Mouse (Mus musculus) spleen, postnatal 36 days (tissue): ENCODE data around the gene Ctsa.

Experiments
- DNase-seq, 2 experiments: peaks; one replicate each; pipeline ENCODE4 v3.0.0; 2022; ENCODE audit warnings: low spot score in 2 of 2, mixed read lengths in 1 of 2

Ctsa gene

GRCm38 (mm10) chr2:164804533-164805331 lies 27.9 kb upstream of the Ctsa start, which contains the start of the genes Acot8 and Zswim3:
Acot8 (minus strand) TSS chr2:164804882.
Zswim3 (plus strand) TSS chr2:164805098.
- peak; percentile 97 to 99 for DNase-seq

- DNase-seq = no peak
Measured at GRCm38 (mm10) chr2:164805332-164805718, 27.3 kb upstream of the Ctsa start.

GRCm38 (mm10) chr2:164806614-164807013 lies 26.1 kb upstream of the Ctsa start:
- DNase-seq = no peak

DNA sequence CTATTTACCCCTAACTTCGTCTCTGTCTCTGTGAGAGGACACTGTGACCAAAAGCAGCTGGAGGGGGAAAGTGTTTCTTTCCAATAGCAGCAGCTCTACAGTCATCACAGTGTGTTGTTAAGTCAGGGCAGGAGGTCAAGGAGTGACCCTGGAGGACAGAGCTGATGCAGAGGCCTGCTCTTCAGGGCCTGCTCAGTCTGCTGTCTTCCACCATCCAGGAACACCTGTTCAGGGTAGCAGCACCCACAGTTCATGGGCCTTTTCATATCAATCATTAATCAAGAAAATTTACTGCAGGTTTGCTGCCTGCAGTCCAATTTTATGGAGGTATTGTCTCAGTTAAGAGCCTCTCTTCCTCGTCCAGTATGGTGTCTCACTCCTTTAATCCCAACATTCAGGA lies 19.1 kb upstream of the Ctsa start:
- no peak for DNase-seq

- no peak for DNase-seq
Measured at GRCm38 (mm10) chr2:164815348-164815747, 17.3 kb upstream of the Ctsa start.

DNA sequence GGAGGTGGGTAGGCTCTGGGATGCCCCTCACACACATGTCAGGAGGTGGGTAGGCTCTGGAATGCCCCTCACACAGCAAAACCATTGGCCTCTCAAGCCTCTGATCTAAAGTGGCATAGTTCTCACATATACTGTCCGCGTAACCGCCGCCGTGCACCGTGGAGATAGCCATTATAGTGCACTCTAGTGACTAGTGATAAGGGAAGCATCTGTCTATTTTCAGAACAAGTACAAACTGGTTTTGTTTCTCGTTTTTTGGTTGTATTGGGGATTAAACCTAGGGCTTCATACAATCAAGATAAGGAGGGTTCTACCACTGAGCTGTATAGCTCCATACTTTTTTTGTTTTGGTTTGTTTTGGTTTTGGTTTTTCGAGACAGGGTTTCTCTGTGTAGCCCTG lies 16.9 kb upstream of the Ctsa start:
- DNase-seq = no peak

DNA sequence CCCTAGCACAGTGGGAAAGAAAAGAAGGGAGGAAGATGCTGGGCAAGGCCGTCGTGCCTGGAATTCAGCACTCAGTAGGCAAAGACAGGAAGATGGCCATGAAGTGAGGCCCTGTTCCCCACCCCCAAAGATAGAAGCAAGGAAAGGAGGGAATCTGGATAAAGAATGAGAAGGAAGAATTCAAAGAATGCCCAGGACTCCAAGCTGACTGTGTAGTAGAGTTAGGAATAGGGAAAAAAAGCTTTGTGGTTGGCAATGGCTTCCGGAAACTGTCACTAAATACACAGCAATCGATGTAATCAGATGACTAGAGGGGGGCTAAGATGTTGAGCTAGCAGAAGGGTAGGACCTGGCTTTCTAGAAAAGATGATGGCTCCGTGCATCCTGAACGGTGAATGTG lies 15.5 kb upstream of the Ctsa start:
- no peak for DNase-seq

GRCm38 (mm10) chr2:164817703-164818102 lies 15.0 kb upstream of the Ctsa start:
- DNase-seq = no peak

DNA sequence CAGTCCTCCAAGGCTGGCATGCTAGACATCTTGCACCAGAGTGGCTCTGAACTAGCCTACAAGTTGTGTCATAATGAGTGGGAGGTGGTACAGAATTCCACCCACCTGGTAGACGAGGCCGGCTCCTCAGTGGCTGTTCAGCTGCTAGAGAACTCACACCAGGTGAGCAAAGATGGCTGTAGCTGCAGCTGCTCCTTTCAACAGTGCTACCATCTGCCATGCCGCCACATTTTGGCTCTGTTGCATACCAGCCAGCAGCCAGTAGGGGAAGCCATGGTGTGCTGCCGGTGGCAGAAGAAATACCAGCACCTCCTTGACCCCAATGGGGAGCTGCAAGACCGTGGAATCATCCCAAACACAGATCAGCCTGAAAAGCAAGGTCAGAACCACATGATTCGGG lies 11.6 kb upstream of the Ctsa start:
- no peak for DNase-seq

- peak; percentile 98 for DNase-seq
Measured at GRCm38 (mm10) chr2:164822636-164823165, 10.0 kb upstream of the Ctsa start, which contains the start of gene Zswim1. Zswim1 (plus strand) TSS chr2:164822686.

- no peak for DNase-seq
Measured at GRCm38 (mm10) chr2:164823181-164823585, 9.5 kb upstream of the Ctsa start.

DNA sequence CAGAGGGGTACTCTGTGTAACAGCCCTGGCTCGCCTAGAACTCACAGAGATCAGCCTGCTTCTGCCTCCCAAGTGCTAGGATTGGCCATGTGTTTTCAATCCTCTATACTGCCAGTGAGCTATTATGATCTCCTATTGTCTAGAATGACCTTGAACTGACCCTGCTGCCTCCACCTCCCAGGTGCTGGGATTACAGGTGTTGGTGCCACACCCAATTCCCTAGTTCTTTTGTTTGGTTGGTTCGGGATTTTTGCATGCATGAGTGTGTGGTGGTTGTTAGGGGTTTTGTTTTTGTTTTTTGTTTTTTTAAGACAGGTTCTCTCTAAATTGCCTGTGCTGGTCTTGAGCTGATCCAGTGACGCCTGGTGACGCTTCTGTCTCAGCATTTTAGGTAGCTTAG lies 8.7 kb upstream of the Ctsa start:
- no peak for DNase-seq

DNA sequence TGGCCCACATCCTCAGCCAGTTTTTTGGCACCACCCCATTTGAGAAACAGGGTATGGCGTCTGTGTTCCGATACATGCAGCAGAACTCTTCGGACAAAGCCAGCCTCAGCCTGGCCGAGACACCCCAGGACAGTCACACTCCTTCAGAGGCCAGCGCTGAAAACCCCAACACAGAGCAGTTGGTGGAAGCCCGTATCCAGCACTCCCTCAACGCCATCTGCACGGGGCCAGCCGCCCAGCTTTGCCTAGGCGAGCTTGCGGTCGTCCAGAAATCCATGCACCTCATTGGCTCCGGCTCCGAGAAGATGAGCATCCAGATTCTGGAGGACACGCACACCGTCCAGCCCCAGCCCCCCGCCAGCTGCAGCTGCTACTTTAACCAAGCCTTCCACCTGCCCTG lies 7.2 kb upstream of the Ctsa start:
- no peak for DNase-seq

GRCm38 (mm10) chr2:164827146-164827850 lies 5.4 kb upstream of the Ctsa start:
- no peak for DNase-seq

DNA sequence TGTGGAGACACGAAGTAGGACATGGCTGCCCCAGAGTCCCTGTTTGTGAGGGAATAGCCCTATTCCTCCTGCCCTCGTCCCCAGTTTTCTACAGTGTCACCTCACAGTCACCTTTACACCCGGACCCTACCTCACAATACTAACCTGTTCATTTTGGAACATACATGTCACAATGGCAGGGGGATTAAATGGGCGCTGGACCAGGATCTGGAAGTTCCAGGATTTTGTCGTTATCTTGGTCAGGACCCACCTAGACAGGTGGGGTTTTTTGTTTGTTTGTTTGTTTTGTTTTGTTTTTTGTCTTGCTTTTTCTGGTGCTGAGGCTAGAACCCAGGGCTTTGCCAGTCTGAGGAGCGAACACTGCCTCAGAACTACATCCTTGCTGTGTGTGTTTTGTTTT lies 4.2 kb upstream of the Ctsa start, which contains the start of gene Spata25:
TSS of gene Spata25 (minus strand) at position 101 of the 400 bp plus-strand sequence.
- DNase-seq = no peak

- no peak for DNase-seq
Measured at GRCm38 (mm10) chr2:164829090-164829489, 3.6 kb upstream of the Ctsa start.

DNA sequence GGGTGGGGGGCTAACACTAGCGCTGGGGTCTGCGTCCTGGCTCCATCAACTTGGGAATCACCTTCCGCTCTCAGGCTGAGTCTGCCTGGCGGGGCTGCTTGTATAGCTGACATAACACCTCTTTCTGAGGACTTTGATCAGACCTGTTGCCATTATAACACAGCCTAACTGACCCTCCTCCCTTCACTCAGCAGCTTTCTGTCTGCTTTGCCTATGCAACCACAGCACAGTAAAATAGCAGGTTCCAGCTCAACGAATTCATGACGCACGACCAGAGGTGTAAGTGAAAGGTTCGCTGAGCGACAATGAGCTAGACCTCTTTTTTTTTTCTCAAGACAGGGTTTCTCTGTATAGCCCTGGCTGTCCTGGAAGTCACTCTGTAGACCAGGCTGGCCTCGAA lies 1.6 kb upstream of the Ctsa start:
- DNase-seq = peak in 1 of 2 experiments; percentile 26

- DNase-seq = no peak
Measured at GRCm38 (mm10) chr2:164832032-164832747, 483 bp upstream of the Ctsa start.

GRCm38 (mm10) chr2:164833314-164833959 lies 764 bp downstream of the Ctsa start, which contains the start of gene Neurl2:
Neurl2 (minus strand) TSS chr2:164833456.
- DNase-seq = peak; percentile 81 to 85

GRCm38 (mm10) chr2:164834531-164834930 lies 1.9 kb downstream of the Ctsa start:
- DNase-seq = peak in 1 of 2 experiments; percentile 31

DNA sequence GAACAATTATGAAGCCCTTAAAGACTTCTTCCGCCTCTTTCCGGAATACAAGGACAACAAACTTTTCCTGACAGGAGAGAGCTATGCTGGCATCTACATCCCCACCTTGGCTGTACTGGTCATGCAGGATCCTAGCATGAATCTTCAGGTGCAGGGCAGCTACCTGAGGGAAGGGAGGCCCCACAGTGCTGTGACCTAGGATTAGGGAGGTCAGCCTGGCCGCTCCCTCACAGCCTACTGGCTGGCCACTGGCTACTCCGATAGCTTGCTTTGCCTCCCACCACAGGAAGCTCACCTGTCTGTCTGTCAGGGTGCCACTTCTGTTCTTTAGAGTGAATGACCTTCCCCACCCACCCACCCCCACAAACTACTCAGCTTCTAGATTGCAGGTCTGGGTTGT lies 2.5 kb downstream of the Ctsa start:
- no peak for DNase-seq
